Comparison of ENCODE assay signal across 8 mouse cellular contexts in the genomic region with DNA sequence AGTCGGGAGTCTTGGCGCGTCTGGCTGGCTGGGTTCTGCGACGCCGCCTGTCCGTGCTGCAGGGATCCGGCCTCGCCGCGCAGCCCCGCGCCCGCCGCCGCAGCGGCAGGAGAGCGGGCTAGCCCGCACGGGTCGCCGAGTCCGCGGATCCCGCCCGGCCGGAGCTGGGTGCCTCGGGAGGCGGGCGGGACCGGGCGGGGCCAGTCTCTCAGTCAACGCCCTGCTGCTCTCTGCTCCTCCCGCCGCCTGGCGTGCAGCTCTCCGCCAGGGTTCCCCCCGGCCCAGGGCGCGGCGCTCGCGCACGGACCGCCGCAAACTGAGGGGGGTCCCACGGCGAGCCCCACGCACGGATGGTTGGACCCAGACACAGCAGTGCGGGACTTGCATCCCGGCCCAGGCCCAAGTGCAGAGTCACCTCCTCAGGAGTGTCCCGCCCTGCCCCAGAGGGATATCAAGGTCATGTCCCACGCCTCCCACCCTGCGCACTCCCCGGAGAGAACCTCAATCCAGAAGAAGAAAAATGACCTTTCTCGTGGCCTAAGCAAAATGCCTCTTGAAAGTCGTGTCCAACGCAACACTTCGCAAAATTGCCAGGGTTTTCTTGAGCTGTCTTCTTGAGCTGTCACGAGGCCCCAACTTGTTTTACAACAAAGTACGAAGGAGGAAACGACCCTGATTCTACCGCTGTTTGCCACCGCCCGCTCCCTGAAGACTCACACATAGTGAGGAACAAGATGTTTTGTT. TPM values are rescaled to one million over a fixed set of nuclear protein-coding genes. Genes with fewer than 3 reads are reported as not detected.
DNase-seq lines count a peak whose midpoint lies in the region; ATAC-seq and TF ChIP-seq lines count a peak whose summit lies in the region.

No protein-coding gene starts in this region.

- no peaks in the 10 kb centered on the region for H3K36me3 ChIP-seq in thymus, adult 2 months (ENCODE audit: control insufficient read depth, insufficient read depth, low read length)
- no peaks in the 10 kb centered on the region for H3K36me3 ChIP-seq in embryonic facial prominence, embryonic 15.5 days
- no peaks in the 10 kb centered on the region for H3K36me3 ChIP-seq in heart, embryonic 11.5 days (ENCODE audit: control insufficient read depth, insufficient read depth, low read length)
- no peaks in the 10 kb centered on the region for H3K36me3 ChIP-seq in kidney, postnatal 0 days (ENCODE audit: insufficient read depth, low read length)
- no peaks in the 10 kb centered on the region for H3K36me3 ChIP-seq in lung, embryonic 15.5 days

- H3K4me2 ChIP-seq in embryonic facial prominence, embryonic 15.5 days (replicated peaks) = peak overlapping the region; percentile 97
- peak overlapping the region; percentile 99 for H3K4me2 ChIP-seq in heart, embryonic 11.5 days
- H3K4me2 ChIP-seq in kidney, postnatal 0 days (ENCODE audit: low read length) = peak overlapping the region; percentile 92
- H3K4me2 ChIP-seq in lung, embryonic 15.5 days = peak overlapping the region; percentile 96

- 3% methylated on average over 66 of the region's 66 CpGs for WGBS in thymus, adult 2 months
- WGBS in embryonic facial prominence, embryonic 15.5 days = under 1% methylated on average over 57 of the region's 66 CpGs
- WGBS in heart, embryonic 11.5 days (ENCODE audit: insufficient replicate concordance) = under 1% methylated on average over 64 of the region's 66 CpGs
- under 1% methylated on average over 55 of the region's 66 CpGs for WGBS in kidney, postnatal 0 days
- WGBS in lung, embryonic 15.5 days = under 1% methylated on average over 42 of the region's 66 CpGs

- TF ChIP-seq CTCF in thymus, adult 2 months (IDR thresholded peaks at IDR 0.05; ENCODE audit: borderline replicate concordance, control insufficient read depth, extremely low read depth, insufficient read depth, low read length, poor library complexity) = no peak
- TF ChIP-seq CTCF in kidney, postnatal 0 days (IDR thresholded peaks at IDR 0.05; ENCODE audit: low read depth) = peak; percentile 31

- H3K9me3 ChIP-seq in embryonic facial prominence, embryonic 15.5 days (replicated peaks) = no peaks in the 10 kb centered on the region
- no peaks in the 10 kb centered on the region for H3K9me3 ChIP-seq in heart, embryonic 11.5 days (replicated peaks; ENCODE audit: control insufficient read depth, low read length)
- H3K9me3 ChIP-seq in kidney, postnatal 0 days (replicated peaks; ENCODE audit: low read length) = no peaks in the 10 kb centered on the region
- H3K9me3 ChIP-seq in lung, embryonic 15.5 days = no peaks in the 10 kb centered on the region

- no peaks in the 10 kb centered on the region for H3K4me1 ChIP-seq in thymus, adult 2 months (replicated peaks; ENCODE audit: control insufficient read depth, insufficient read depth, low read length)
- peaks cover 20% of the 10 kb centered on the region for H3K4me1 ChIP-seq in embryonic facial prominence, embryonic 15.5 days
- H3K4me1 ChIP-seq in heart, embryonic 11.5 days (ENCODE audit: control insufficient read depth, insufficient read depth, low read length) = no peaks in the 10 kb centered on the region
- no peaks in the 10 kb centered on the region for H3K4me1 ChIP-seq in kidney, postnatal 0 days (replicated peaks; ENCODE audit: insufficient read depth, low read length)
- peaks cover 10% of the 10 kb centered on the region for H3K4me1 ChIP-seq in lung, embryonic 15.5 days

- no peak overlapping the region for H3K27ac ChIP-seq in thymus, adult 2 months (ENCODE audit: control insufficient read depth, insufficient read depth, low read length)
- no peak overlapping the region for H3K27ac ChIP-seq in embryonic facial prominence, embryonic 15.5 days (replicated peaks)
- H3K27ac ChIP-seq in heart, embryonic 11.5 days (ENCODE audit: low read depth, low read length) = no peak overlapping the region
- peak overlapping the region; percentile 8; the same call in 1 of the 2 replicates for H3K27ac ChIP-seq in kidney, postnatal 0 days
- peak overlapping the region; percentile 16; the same call in 1 of the 2 replicates for H3K27ac ChIP-seq in lung, embryonic 15.5 days

- DNase-seq in thymus, postnatal 4 days = peak; percentile 18
- DNase-seq in thymus, adult 2 months = no peak
- DNase-seq in kidney, postnatal 0 days (ENCODE audit: low spot score) = peak; percentile 76
- DNase-seq in right cerebral cortex, adult 2 months (ENCODE audit: low spot score in 2 of 2) = peak; percentile 4 to 27

- H3K4me3 ChIP-seq in thymus, adult 2 months (ENCODE audit: control insufficient read depth, insufficient read depth, low read length) = no peak overlapping the region
- peak overlapping the region; percentile 58 for H3K4me3 ChIP-seq in embryonic facial prominence, embryonic 15.5 days (replicated peaks)
- H3K4me3 ChIP-seq in heart, embryonic 11.5 days (ENCODE audit: low read depth, low read length) = peak overlapping the region; percentile 62
- H3K4me3 ChIP-seq in kidney, postnatal 0 days (replicated peaks; ENCODE audit: low read depth, low read length) = peak overlapping the region; percentile 62
- peak overlapping the region; percentile 58 for H3K4me3 ChIP-seq in lung, embryonic 15.5 days

- TF ChIP-seq POLR2A in thymus, adult 2 months (IDR thresholded peaks at IDR 0.05; ENCODE audit: control insufficient read depth, extremely low read depth, insufficient read depth, low read length, poor library complexity) = no peak

- H3K27me3 ChIP-seq in thymus, adult 2 months (ENCODE audit: control insufficient read depth, insufficient read depth, low read length) = no peaks in the 10 kb centered on the region; the same call in 1 of the 2 replicates
- peaks cover 46% of the 10 kb centered on the region for H3K27me3 ChIP-seq in embryonic facial prominence, embryonic 15.5 days
- peaks cover 47% of the 10 kb centered on the region for H3K27me3 ChIP-seq in heart, embryonic 11.5 days (ENCODE audit: control insufficient read depth, insufficient read depth, low read length)
- no peaks in the 10 kb centered on the region for H3K27me3 ChIP-seq in kidney, postnatal 0 days (ENCODE audit: insufficient read depth, low read length)
- peaks cover 45% of the 10 kb centered on the region for H3K27me3 ChIP-seq in lung, embryonic 15.5 days

- H3K9ac ChIP-seq in embryonic facial prominence, embryonic 15.5 days = peak overlapping the region; percentile 31
- peak overlapping the region; percentile 67 for H3K9ac ChIP-seq in heart, embryonic 11.5 days (ENCODE audit: low read depth, low read length)
- peak overlapping the region; percentile 35 for H3K9ac ChIP-seq in kidney, postnatal 0 days (ENCODE audit: low read depth, low read length)
- H3K9ac ChIP-seq in lung, embryonic 15.5 days = peak overlapping the region; percentile 47

- ATAC-seq in embryonic facial prominence, embryonic 15.5 days (ENCODE audit: insufficient number of reproducible peaks, low FRiP score, low TSS enrichment, low read depth) = peak; percentile 73
- ATAC-seq in heart, embryonic 11.5 days (replicated peaks; ENCODE audit: insufficient number of reproducible peaks, low FRiP score, low TSS enrichment) = peak; percentile 68
- peak; percentile 86 for ATAC-seq in kidney, postnatal 0 days (replicated peaks; ENCODE audit: low FRiP score, low read depth)
- ATAC-seq in lung, embryonic 15.5 days (ENCODE audit: borderline replicate concordance, extremely low read depth, low FRiP score, low TSS enrichment) = peak; percentile 85; the same call in 1 of the 2 replicates
- no peak for ATAC-seq in erythroblast, adult 5-6 weeks (replicated peaks; ENCODE audit: low FRiP score, poor library complexity, severe bottlenecking)

RNA-seq across cellular contexts. Expression of gene Kcns3, which starts 0.5 kb away (rescaled TPM):
- polyA plus RNA-seq in thymus, adult 2 months (2012; rRNA removed) = 0.28 and 0.36 TPM in 2 replicates
- 2.3 and 3.2 TPM in 2 replicates for polyA plus RNA-seq in embryonic facial prominence, embryonic 15.5 days (2015; fragmentation: Nextera tagmentation; extraction: Ambion mirVana)
- 0.50 and 0.66 TPM in 2 replicates for polyA plus RNA-seq in heart, embryonic 11.5 days (2014; fragmentation: Nextera tagmentation; extraction: Ambion mirVana)
- polyA plus RNA-seq in kidney, postnatal 0 days (2015; fragmentation: Nextera tagmentation; extraction: Ambion mirVana) = 8.6 and 8.7 TPM in 2 replicates
- polyA plus RNA-seq in lung, embryonic 15.5 days (2015; fragmentation: Nextera tagmentation; extraction: Ambion mirVana) = 6.3 and 7.8 TPM in 2 replicates
- total RNA-seq in erythroblast, adult 5-6 weeks (2015; ENCODE audit: low replicate concordance) = not detected in 2 replicates
- total RNA-seq in erythroblast, adult 5-6 weeks (2017; ENCODE audit: low replicate concordance) = not detected in 2 replicates

RNA-seq across cellular contexts. Expression of gene Msgn1, which starts 58.4 kb away (rescaled TPM):
- polyA plus RNA-seq in thymus, adult 2 months (2012; rRNA removed) = 0.27 and 0.34 TPM in 2 replicates
- not detected in 2 replicates for polyA plus RNA-seq in embryonic facial prominence, embryonic 15.5 days (2015; fragmentation: Nextera tagmentation; extraction: Ambion mirVana)
- not detected in 2 replicates for polyA plus RNA-seq in heart, embryonic 11.5 days (2014; fragmentation: Nextera tagmentation; extraction: Ambion mirVana)
- not detected in 2 replicates for polyA plus RNA-seq in kidney, postnatal 0 days (2015; fragmentation: Nextera tagmentation; extraction: Ambion mirVana)
- not detected in 2 replicates for polyA plus RNA-seq in lung, embryonic 15.5 days (2015; fragmentation: Nextera tagmentation; extraction: Ambion mirVana)
- total RNA-seq in erythroblast, adult 5-6 weeks (2015; ENCODE audit: low replicate concordance) = not detected in 2 replicates
- total RNA-seq in erythroblast, adult 5-6 weeks (2017; ENCODE audit: low replicate concordance) = not detected in 2 replicates

Comparison
In these comparisons a context has a peak if more than half of its experiments do, and no peak if none do; other contexts are left out.
1. H3K27ac ChIP-seq: peak in kidney, postnatal 0 days (single experiment) and lung, embryonic 15.5 days (single experiment); none in thymus, adult 2 months (single experiment), embryonic facial prominence, embryonic 15.5 days (single experiment) and heart, embryonic 11.5 days (single experiment).
2. Peak in every context shown above with its lines, with median percentiles within 50 percentile points of each other: H3K4me2 ChIP-seq and H3K9ac ChIP-seq.